Mouse (Mus musculus) cerebellum, postnatal 25 days (tissue): Measurements from ENCODE around the gene Nsun7.

ENCODE experiments used
- DNase-seq, 2 experiments: peaks; one replicate each; pipeline ENCODE4 v3.0.0; 2021; ENCODE audit warnings: mixed read lengths in 2 of 2

Nsun7 gene

GRCm38 (mm10) chr5:66338583-66338982 lies 78.9 kb downstream of the Nsun7 start:
- peak in 1 of 2 experiments; percentile 57 for DNase-seq

- DNase-seq = no peak
These were observed 80.8 kb downstream of the Nsun7 start for GRCm38 (mm10) chr5:66340356-66341102.

- DNase-seq = no peak
These were observed 82.2 kb downstream of the Nsun7 start for GRCm38 (mm10) chr5:66341848-66342247.

- no peak for DNase-seq
These were observed 82.6 kb downstream of the Nsun7 start for GRCm38 (mm10) chr5:66342285-66342684.

GRCm38 (mm10) chr5:66344182-66344581 lies 84.5 kb downstream of the Nsun7 start:
- no peak for DNase-seq

DNA sequence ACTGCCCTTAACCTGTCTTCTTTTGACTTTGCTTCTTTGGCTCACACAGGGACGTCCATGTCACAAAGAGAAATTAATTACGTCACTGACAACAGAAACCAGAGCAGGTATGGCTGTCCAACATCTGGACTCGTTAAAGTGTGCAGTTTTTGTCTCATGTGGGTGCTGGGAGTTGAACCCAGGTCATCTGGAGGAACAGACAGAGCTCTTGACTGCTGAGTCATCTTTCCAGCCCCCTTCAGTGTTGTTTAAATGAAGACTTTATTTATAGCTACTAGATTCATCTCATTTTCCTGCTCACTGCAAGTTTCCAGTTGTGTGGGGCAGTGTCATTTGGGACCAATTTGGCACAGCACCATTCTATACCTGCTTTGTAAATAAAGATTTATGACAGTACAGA lies 85.4 kb downstream of the Nsun7 start:
- no peak for DNase-seq

GRCm38 (mm10) chr5:66346756-66347155 lies 87.1 kb downstream of the Nsun7 start:
- DNase-seq = no peak
